Mouse (Mus musculus) spleen, adult 18-20 months (tissue): ENCODE results near the gene Ergic2.

Experiments used
- DNase-seq, 2 experiments: peaks; one replicate each; pipeline ENCODE4 v3.0.0; 2022; ENCODE audit warnings: mixed read lengths in 2 of 2

Gene Ergic2

GRCm38 (mm10) chr6:148211897-148212680 lies at the start of gene Ergic2:
Gene Ergic2 (minus strand): TSS chr6:148212374.
- peak; percentile 92 to 94 for DNase-seq

DNA sequence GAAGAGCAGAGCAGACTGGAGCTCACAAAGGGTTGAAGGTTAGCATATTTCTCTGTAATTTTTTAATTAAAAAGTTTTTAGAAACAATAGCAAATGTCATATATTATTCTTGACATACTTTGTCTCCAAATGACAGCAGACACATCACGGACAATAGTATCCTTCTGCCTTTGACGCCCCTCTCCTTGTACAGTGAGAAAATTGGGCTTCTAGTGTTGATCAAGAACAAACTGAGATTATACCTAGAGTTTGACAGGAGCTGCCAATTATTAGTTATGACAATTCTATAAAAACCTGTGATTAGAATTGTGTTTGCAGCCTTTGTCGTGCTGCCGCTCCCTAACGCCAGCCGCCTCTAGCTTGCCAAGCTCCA lies 48.5 kb upstream of the Ergic2 start:
- DNase-seq = no peak

- no peak for DNase-seq
These were observed 48.0 kb upstream of the Ergic2 start for GRCm38 (mm10) chr6:148259979-148260728.

DNA sequence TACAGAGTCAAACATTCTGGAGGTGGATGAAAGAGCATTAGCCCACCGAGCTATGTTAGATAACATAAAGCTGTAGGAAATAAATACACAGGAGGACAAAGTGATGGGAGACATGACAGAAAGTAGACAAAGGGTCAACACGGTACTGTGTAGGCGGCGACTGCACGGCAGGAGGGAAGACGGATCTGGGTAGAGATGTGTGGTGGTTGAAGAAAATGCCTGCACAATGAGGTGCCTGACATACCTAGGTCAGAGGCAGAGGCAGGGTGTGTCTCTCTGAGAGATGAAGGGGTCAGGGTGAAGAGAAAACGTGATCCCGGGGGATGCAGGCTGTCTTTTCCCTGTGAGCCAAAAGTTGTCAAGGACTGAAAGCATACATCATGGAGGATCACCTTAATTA lies 46.9 kb upstream of the Ergic2 start:
- no peak for DNase-seq

DNA sequence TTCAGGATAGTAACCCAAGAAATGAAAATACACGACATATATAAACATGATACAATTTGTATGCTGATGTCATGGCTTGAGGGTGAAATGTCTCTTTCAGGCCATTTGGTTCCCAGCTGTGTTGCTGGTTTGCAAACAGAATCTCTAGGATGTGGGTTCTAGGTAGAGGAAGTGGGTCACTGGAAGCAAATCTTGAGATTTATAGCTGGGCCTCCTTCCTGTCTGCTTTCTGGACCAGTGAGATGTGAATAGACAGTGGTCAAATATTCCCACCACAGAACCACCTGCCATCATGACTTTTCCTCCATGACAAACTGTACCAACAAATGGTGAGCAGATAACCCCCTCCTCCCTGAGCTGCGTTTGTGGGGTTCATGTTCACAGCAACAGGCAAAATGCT lies 45.6 kb upstream of the Ergic2 start:
- no peak for DNase-seq

DNA sequence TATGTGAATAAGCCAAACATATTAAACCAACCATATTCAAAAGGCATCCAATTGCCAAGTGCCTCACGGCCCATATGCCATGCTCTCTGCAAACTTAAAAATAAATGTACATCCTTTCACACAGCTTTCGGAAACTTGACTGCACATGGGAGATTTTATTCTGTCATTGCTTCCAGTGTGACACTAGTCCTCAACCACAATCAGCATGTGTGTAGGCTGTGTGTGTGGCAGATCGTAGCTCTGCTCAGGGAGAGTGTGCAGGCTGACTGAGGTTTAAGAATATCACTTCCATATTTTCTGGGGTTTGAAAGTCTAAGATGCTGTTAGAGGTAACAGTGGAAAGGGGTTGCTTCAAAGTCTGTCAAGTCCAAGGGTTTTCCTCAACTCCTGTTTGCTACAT lies 43.9 kb upstream of the Ergic2 start:
- no peak for DNase-seq

GRCm38 (mm10) chr6:148255395-148256053 lies 43.4 kb upstream of the Ergic2 start:
- DNase-seq = no peak

DNA sequence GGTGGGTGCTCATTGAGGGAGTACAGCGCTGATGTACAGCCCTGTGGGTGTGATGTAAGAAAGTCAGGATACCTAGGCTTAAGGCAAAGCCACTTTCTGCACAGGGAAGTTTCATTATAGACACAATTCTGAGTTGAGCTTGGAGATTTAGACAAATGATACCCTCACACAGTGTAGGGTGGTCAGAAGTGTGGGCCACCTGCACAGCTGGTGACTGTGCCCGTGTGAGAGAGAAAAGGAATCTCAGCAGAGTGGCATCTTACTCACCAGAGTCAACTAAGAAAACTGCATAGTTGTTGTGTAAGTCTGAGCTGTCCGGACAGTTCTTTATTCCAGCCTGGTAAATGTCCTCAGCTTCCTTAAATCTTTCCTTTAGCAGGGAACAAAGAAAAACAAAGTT lies 37.0 kb upstream of the Ergic2 start:
- no peak for DNase-seq

DNA sequence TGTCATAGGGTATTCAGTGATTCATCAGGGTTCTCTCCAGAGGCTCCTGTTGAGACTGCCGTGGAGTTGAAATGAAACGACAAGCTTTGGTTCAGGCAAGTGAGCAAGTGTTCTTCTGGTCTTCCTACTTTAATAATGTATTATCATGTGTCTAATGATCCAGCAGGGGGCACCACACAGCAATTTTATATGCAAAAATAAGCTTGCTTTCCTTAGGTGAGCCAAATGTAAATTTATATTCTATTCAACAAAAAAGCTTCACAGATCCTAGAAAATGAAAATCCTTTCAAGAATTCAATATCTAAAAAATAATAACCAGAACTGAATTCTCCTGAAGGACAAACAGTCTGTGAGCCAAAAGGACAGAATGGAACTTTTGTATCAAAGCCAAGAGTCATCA lies 36.5 kb upstream of the Ergic2 start:
- peak in 1 of 2 experiments; percentile 32 for DNase-seq

DNA sequence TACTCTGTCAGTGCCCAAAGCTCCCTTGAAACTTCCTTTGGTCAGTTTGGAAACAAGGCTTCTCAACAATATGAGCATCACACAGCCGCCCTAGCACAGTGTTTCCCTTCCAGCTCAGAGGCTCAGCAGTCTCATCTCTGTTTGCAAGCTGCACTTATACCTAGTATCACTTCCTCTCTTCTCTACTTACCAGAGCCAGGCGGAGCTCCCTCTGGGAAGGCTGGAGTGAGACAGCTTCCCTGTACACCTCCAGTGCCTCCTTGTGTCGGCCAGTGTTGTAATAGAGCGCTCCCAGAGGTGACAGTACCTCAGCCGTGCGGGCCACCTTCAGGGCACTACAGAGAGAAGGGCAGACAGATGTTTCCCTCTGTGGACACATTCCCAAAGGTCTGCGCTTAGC lies 34.4 kb upstream of the Ergic2 start:
- DNase-seq = no peak

DNA sequence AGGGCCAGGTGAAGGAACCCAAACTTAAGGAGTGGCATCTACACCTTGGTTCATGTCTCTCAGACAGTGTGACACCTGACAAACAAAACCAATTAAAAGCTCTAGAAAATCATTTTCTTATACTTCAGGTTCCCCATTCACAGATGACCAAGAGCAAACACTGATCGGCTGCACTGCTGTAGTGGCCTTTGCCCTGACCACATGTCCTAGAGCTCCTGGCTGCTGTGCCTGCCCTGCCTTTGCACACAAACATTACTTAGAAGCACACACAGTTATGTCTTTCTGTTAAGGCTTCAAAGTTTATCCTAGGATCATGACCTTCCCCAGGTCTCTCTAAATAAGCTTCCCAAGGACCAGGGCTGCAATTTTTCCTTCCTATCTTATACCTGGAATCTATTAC lies 32.7 kb upstream of the Ergic2 start:
- DNase-seq = no peak

DNA sequence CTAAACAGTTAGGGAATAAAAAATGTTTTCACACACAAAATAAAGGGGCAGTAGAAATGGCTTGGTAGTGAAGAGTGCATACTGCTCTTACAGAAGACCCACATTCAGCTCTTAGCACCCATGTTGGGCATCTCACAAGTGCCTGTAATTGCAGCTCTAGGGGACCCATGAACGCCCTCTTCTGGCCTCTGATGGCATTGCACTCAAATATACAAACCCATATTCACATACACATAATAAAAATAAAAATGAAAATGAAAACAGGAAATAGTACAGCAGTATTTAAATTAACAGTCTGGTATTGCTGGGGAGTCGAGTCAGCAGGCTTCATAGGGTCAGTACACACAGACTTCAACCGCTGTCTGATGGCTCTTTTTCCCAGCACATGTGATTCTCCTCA lies 30.1 kb upstream of the Ergic2 start:
- no peak for DNase-seq

DNA sequence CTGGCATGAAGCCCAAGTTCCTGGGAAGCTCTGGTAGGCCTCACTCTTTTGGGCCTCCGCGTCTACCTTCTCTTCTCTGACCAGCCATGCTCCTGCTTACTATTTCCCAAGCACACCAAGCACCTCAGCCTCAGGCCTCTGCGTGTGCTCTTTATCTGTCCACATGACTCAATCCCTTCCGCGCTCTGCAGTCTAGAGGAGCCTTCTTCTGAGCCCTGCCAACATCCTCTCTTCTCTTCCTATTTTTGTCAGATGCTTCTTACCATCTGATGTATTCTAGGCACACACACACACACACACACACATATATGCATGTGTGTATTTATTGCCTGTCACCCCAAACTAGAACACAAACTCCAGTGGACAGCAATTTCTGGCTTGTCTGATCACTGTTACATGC lies 29.5 kb upstream of the Ergic2 start:
- DNase-seq = no peak

- DNase-seq = no peak
These were observed 27.1 kb upstream of the Ergic2 start for GRCm38 (mm10) chr6:148239311-148239710.

DNA sequence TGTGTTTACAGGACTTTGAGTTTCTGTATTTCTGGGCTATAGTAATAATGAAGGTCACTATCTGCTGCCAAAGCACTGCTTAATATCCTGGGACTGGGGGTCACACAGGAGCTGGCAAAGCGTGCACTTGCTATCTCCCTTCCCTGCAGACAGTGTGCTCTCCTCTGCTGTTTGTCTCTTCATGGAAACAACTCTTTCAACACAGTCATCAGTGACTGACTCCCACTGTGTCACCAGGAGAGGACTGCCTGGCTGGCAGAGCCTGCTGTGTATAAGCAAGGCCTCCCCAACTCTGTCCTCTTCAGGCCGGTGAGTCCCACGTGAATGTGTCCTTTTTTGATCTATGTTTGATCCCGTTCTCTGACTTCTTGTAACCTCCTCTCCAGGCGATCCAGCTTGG lies 25.3 kb upstream of the Ergic2 start:
- DNase-seq = no peak

DNA sequence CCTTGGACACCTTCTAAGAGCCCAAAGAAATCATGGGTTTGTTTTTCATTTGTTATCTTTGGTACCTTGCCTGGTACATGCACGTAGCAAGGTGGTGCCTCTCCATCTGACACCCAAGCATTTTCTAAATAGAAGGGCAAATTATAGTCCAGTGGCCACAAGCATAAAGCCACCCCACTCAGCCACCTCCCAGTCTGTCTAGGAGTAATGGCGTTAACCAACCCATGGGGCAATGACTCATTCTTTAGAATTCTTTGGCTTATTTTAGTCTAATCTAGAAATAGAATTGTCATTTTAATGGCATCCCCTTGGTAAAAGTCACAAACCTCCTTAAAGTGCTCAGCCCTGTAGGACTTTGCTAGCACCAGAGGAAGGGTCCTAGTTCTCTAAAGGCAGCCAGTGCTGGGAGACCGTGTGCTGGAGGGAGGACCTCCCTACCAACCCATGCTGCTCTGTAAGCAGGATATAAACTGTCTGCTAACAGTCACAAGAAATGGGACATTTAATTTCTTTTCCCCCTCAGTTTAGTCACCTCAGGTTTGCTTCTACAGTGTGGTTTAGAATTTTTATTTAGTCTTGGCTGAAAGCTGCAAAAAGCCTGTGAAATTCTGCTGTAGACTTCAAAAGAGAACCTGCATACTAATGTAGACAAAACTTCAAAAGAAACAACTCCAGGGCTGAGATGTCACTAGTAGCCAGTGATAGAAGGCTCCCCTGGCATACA lies 22.1 kb upstream of the Ergic2 start:
- no peak for DNase-seq

DNA sequence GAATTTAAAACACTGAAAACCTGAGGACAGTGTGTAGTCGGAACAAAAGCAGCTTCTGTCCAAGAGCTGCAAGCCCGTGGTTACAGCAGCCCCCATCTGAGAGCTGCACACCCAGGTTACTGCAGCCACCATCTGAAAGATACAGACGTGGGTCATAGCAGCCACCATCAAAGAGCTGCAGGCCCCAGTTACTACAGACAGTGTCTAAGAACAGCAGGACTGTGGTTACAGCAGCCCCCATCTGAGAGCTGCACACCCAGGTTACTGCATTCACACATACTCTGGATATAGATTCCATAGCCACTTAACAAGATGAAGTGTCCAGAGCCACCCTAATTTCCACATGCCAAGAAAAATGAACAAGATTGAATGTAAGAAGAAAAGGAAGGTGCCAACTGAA lies 15.4 kb upstream of the Ergic2 start:
- DNase-seq = no peak

DNA sequence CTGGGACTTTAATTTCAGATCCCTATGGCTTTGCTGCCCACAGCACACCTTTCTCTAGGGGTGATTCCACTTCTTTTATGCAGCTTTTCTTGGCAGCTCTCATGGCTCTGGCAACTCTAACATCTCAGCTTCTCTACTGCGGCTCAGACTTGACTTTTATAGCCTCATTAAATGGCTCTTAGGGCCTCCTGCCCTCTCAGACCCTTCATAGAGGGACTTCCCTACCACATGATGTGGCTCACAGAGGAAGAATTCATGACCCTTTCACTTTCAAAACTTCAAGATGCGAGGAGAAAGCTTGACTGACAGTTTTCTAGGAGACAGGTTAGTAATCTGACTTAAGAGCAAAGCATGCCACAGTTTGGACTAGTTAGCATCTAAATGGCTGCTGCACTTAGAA lies 10.5 kb upstream of the Ergic2 start:
- DNase-seq = no peak

DNA sequence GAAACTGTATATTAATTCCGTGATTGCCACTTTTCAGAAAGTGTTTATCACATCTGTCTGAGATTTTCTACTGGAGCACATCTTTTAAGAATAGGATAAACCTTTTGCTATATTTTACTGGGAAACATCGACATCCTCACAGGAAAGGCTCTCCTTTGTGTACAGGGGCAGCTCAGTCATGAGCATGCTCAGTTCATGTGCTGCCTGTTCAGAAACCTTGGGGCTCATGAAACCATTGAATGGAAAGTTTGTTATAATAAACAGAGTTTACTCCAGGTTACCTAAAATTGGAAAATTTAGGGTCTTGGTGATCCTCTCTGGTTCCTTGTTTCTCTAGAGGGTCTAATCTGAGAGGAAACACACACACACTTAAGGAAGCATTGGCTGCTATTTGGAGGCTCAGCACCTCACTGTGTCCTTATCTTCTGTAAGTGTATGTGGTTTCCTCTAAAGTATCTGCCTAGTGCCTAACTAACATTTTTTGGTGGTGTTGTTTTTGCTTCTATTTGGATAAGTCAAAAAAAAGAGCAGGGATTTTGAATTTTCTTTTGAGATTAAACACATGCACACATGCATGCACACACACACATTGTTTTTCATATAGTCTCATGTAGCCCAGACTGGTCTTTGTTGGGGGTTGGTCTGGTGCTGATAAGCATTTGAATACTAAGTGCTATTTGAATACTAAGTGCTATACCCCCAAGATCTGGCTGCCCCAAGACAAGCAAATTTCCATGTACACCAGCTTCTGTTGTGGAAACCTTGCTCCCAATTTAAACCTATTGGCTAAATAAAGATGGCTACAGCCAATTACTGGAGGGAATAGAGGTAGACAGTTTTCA lies 6.3 kb upstream of the Ergic2 start:
- no peak for DNase-seq

- no peak for DNase-seq
These were observed 4.6 kb upstream of the Ergic2 start for GRCm38 (mm10) chr6:148216752-148217151.

GRCm38 (mm10) chr6:148214765-148215164 lies 2.6 kb upstream of the Ergic2 start:
- DNase-seq = peak in 1 of 2 experiments; percentile 47

- DNase-seq = no peak
These were observed 740 bp downstream of the Ergic2 start for GRCm38 (mm10) chr6:148211391-148211876.
